Mouse (Mus musculus): ENCODE data around the gene Prdm15. TPM values are rescaled to one million over a fixed set of nuclear protein-coding genes. Genes with fewer than 3 reads are reported as not detected.

Prdm15 gene
- polyA plus RNA-seq, 1 experiment, result 5.1 TPM

DNA sequence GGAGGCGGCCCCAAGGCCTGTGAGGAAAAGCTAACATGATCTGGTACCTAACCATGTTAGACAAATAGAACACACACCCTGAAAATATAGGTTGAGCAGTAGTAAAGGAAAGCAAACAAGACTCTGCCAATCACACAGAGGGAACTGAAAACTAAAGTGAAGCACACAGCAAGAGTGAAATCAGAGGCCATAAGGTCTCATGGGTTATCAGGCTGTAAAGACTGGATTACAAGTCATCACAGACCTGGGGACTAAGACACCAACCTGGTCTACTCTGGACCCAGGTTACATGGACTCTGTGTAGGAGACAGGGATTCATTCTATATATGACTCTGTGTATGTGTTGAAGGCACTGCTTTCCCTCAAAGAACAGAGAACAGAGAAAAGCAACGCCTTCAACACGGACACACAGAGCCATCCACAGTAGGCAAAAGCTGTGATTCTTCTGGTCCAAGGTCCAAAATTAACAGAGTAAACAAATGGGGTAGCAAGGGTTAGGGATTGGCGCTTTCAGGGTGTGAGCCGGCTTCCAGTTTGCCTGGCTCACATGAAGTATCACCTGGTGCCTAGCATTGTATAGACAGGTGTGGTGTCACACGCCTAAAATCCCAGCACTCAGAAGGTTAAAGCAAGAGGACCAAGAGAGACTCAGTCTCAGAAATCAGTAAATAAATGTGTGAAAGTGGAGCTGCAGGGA lies 28.2 kb downstream of the Prdm15 start:
- 46% methylated on average over 6 of the region's 6 CpGs for WGBS
- DNase-seq (ENCODE audit: low read depth, low spot score), result peak; percentile 64

DNA sequence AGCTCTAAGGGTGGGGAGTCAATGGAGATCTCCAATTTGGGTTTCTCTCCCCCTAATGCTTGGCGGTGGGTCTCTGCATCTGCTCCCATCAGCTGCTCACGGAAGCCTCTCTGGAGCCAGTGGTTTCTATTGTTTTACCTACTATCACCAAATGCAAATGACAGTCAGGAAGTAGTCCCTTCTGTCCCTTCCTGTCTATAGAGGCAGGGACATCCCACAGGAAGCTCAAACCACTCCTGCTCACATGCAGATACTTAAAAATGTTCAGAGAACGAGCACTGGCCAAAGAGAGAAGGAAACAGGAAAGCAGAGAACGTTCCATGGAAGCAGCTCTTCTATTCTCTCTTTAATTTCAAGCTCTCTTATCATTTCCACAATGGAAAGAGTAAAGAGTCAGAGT lies 32.1 kb downstream of the Prdm15 start:
- WGBS, result 86% methylated on average over 4 of the region's 4 CpGs
- DNase-seq (ENCODE audit: low read depth, low spot score), result no peak

- WGBS, result 27% methylated on average over 1 of the region's 1 CpGs
Observed at GRCm38 (mm10) chr16:97817414-97817813, 34.2 kb downstream of the Prdm15 start.

GRCm38 (mm10) chr16:97815269-97815668 lies 36.4 kb downstream of the Prdm15 start:
- DNase-seq (ENCODE audit: low read depth, low spot score), result no peak
- WGBS, result 77% methylated on average over 5 of the region's 5 CpGs

More at GRCm38 (mm10) chr16:97817414-97817813, 34.2 kb downstream of the Prdm15 start:
- peak; percentile 62 for DNase-seq (ENCODE audit: low read depth, low spot score)

- DNase-seq (ENCODE audit: low read depth, low spot score), result no peak
- WGBS, result 99% methylated on average over 2 of the region's 2 CpGs
Observed at GRCm38 (mm10) chr16:97814060-97814459, 37.6 kb downstream of the Prdm15 start.

- no peak for DNase-seq (ENCODE audit: low read depth, low spot score)
- 93% methylated on average over 3 of the region's 3 CpGs for WGBS
Observed at GRCm38 (mm10) chr16:97808881-97809280, 42.8 kb downstream of the Prdm15 start.

DNA sequence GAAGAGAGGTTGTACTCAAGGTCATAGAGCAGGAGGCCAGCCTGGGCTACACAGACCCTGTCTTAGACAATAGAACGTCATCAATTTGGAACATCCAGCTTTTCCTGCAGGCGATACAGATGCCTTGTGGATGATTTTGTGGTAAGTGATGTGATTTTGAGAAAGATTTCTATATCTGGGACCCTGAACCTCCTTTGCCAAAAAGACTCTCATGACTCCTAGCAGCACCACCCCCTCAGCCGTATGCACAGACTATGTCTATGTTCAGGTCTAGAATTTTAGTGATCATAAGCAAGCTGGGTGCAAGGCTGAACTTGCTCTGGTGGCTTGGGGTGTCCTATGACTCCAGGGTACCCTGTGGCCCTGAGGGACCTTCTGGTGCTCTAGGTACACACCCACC lies 46.0 kb downstream of the Prdm15 start:
- WGBS, result 97% methylated on average over 3 of the region's 3 CpGs
- no peak for DNase-seq (ENCODE audit: low read depth, low spot score)

- peak; percentile 70 for DNase-seq (ENCODE audit: low read depth, low spot score)
- WGBS, result 59% methylated on average over 7 of the region's 7 CpGs
Observed at GRCm38 (mm10) chr16:97804680-97805547, 46.7 kb downstream of the Prdm15 start.

DNA sequence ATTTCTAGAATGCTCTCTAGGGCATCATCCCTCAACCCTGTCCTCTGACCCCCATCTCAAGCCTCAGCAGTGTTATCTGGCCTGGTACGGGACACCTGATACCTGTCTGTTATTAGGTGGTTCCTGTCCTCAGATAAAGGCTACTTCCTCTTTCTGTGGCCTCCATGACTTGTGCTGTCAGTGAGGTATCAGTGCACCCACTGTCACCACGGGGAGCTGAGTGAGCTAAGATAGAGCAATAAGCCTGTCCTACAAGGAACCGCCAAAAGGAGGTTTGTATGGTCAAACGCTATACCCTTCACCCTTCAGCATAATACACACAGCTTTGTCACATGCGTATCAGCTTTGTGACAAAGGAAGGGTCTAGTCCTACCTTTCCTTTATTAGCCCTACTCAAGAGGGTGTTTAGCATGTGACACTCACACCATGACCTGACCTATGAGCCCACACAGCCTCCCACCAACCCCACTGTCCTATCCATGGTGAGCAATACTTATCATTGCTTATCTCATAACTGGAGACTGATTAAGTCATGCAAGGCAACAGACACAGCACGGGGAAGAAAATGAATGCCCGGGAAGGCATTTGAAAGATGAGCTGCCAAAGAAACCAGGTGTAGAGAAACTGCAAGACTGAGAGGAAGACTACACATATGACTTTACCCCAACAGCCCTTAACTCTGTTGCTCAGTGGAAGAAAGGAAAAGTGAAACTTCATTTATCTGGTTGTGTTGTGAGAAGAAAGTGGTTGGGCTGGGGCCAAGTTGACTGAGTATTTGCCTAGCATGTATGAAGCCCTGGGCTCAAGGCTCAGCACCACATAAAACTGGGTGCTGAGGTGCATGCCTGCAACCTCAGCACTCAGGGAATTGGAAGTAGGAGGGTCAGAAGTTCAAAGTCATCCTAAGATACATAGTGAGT lies 53.4 kb downstream of the Prdm15 start:
- DNase-seq (ENCODE audit: low read depth, low spot score), result no peak
- 91% methylated on average over 7 of the region's 7 CpGs for WGBS

DNA sequence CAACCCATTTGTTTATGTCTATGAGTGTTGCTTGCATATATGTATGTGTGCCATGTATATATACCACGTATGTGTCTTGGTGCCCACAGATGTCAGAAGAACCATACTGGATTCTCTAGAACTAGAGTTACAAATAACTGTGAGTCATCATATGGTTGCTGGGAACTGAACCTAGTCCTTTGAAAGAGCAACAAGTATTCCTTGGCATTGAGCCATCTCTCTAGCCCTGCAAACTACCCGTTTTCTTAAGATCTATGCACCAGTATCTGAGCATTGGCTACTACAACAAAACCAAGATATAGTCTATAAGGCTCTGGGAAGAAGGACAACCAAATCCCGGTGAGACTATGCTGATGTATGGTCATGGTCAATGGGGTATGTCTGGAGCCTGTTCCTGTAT lies 54.4 kb downstream of the Prdm15 start:
- no peak for DNase-seq (ENCODE audit: low read depth, low spot score)
- whole genome bisulfite sequencing, result 74% methylated on average over 3 of the region's 3 CpGs

GRCm38 (mm10) chr16:97794256-97794655 lies 57.4 kb downstream of the Prdm15 start:
- no peak for DNase-seq (ENCODE audit: low read depth, low spot score)
- WGBS, result 91% methylated on average over 6 of the region's 6 CpGs

DNA sequence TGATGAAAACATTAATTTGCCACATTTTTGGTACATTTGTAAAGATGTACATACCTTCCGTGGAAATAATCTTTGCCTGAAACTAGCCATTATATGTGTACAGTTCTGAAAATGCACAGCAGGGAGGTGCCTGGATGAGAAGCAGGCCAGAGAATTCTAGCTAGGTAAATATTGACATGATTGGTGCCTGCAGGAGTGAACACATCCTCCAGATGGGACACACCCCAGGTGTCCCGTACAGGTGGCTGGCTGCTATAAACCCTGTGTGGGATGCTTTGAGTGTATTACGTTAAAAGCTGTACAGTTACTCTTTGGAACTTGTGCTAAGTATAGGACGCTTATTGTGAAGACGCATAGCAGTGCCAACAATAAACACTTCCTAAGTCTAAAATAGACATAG lies 68.6 kb downstream of the Prdm15 start:
- 27% methylated on average over 5 of the region's 5 CpGs for WGBS
- no peak for DNase-seq (ENCODE audit: low read depth, low spot score)

GRCm38 (mm10) chr16:97778353-97779025 lies 73.2 kb downstream of the Prdm15 start:
- WGBS, result 22% methylated on average over 15 of the region's 15 CpGs
- DNase-seq (ENCODE audit: low read depth, low spot score), result peak; percentile 67

GRCm38 (mm10) chr16:97766501-97766900 lies 85.1 kb downstream of the Prdm15 start:
- WGBS, result 10% methylated on average over 3 of the region's 3 CpGs
- no peak for DNase-seq (ENCODE audit: low read depth, low spot score)

DNA sequence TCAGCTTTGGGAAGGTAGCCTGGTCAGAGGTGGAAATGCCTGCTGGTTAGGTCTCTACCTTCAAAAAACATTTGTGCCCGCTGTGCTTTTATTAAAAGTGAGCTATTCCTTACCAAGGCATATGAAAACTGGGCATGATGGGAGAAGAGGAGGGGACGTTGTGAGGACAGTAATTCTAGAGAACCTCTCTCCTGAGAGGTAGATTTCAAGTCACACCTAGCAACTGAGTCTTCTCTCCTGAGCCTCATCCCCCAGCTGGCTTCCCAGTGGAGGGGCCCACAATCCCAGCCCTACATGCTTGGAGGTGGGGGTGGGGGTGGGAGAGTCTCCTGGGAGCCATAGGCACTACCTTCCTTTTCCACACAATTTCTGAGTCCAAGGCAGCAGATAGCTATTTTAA lies 87.0 kb downstream of the Prdm15 start:
- no peak for DNase-seq (ENCODE audit: low read depth, low spot score)
- WGBS, result 65% methylated on average over 2 of the region's 2 CpGs

GRCm38 (mm10) chr16:97763990-97764340 lies 87.7 kb downstream of the Prdm15 start:
- 7% methylated on average over 13 of the region's 13 CpGs for WGBS
- DNase-seq (ENCODE audit: low read depth, low spot score), result no peak

DNA sequence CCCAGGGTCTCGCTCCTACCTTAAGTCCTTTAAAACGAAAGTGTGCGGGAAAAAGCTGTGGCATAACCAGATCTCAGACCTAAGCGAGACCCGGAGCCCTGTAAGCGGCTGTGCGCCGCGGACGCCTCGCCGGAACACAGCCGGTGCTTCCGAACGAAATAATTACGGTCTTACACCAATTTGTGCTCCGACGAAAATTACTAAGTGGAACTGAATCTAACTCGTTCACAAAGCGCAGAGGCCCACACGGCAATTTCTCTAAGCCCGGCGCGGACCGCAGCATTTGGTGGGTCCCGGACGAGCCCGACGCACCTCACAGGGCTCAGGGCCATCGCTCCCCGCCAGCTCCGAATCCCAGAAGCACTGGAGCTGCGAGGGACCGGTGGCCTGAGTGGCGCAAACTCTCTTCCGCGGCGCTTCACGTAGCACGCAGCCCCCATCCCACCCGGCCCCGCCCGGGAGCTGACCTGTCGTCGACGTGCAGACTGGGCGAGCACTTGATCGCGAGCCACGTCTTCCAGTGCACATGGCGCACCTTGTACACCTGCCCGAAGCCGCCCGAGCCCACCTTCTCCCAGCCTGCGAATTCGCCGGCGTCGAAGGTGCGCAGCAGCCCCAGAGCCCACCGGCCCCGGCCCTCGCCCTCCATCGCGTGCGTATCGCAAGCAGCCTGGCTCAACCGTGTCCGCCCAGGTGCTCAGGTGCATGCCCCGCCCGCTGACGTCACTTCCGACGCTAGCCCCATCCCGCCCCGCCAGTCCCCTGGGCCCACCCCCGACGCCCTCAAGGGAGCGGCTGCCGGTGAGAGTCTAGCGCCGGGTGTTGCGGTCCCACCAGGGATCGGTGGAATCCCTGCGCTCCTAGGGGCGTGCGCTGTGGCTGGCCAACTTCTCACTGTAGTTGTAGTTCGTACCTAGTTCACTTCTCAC lies 88.3 kb downstream of the Prdm15 start, which contains the start of gene Ripk4:
Gene Ripk4, minus strand, starts transcription at position 727 of the 929 bp plus-strand sequence.
- under 1% methylated on average over 88 of the region's 88 CpGs for whole genome bisulfite sequencing
- DNase-seq (ENCODE audit: low read depth, low spot score), result peak; percentile 70

GRCm38 (mm10) chr16:97761782-97762181 lies 89.9 kb downstream of the Prdm15 start:
- no peak for DNase-seq (ENCODE audit: low read depth, low spot score)
- WGBS, result 29% methylated on average over 2 of the region's 2 CpGs

All from large intestine, adult 2 months (tissue).